Mouse (Mus musculus) MEL-GATA-1-ER (cell line): ENCODE measurements around the gene Rps6ka3.
A peak's percentile ranks its signal among the peaks of the same experiment; 100 is the strongest.

Source experiments
- DNase-seq: peaks from one replicate; pipeline ENCODE4 v3.0.0-alpha.2; 2012; ENCODE audit warnings: low read depth; ENCODE audit errors: extremely low read depth

Rps6ka3 gene

DNA sequence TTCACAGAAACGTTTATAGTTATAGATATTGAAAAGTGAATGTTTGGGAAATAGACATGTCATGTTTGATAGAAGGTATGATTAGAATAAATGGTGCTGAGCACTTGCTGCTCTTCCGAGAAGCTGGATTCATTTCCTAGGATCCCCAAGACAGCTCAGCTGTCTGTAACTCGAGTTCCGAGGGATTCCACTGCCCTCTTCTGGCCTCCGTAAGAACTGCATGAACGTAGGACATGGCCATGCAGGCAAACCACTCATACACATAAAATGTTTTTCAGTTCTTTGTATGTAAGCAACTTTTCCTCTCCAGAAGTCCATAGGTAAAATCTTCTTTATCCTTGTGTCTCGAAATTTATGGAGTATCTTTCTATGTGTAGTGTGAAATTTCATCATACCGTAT, 111.2 kb downstream of the Rps6ka3 start:
- DNase-seq: peak; percentile 37

DNA sequence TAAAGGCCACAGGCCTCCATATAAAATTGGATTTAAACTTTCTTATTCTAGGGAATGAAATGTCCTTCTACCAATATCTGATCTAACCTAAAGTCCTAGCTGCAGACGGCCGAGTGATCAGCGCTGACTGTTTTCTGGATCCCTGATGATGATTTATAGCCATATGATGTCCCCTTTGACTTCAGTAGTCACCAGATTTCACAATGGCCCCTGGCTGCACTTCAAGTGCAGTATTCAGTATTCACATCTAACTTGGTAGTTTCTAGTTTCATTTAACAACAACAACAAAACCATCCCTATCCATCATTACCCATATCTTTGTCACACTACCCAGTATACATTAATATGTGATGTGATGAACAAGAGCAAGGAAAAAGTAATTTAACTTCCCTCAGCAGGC, 154.4 kb downstream of the Rps6ka3 start:
- no peak for DNase-seq

DNA sequence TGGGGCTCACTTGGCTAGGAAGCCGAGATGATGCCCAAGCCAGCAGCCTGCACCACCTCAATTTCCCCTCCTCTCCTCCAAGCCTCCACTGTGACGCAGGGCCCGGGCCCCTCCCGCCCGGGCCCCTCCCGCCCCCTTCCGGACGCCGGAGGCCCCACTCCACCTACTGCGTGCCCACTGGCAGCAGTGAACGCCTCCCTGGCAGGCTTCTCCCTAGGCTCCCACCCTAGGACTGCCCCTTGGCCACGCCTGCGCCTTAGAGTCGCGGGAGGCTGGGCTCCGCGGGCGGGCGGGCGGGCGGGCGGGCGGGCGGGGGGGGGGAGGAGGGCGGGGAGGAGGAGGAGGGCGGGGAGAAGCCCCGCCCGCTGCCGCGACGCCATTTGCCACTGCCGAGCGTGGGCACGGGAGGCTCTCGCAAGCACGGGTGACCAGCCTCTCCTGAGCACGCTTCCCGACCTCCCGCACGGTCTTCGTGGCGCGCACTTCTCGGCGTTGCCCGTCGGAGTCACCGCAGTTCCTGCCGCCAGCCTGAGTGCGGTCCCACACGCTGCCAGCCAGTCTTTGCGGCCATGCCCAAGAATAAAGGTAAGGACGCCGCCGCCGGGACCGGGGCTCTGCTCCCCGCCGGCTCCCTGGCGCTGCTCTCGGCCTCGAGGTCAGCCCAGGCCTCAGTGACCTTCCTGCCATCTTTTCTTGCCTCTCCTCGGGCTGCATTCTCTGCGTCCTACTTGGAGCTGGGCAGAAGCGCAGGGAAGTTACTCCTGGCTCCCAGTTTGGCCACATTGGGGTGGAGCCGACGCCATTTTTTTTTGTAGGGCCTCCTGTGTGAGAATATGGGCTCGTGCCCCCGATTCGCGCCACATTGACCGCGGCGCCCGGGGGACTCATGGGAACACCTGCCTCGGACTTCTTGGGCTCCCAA, 162.0 kb downstream of the Rps6ka3 start, which contains the start of gene Eif1ax:
TSS of gene Eif1ax (plus strand) at position 348 of the 922 bp plus-strand sequence.
- peak; percentile 83 for DNase-seq

DNA sequence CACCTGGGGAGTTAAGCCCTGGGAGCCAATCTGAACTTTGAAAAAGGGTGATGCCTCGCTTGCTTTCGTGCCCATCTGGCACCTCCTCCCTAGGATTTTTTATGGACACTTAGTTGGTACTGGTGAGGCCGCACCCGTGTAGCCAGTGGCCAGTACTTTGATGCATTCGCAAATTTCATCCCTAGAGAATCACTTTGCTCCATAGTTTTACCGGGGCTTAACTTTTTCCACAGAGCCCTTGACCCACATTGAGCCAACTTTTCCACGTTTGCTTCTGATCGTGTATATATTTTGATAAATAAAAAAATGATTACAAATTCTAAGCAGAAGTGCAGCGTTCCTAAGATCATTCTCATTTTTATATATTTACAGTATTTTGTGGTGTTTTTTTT, 162.6 kb downstream of the Rps6ka3 start:
- no peak for DNase-seq

DNA sequence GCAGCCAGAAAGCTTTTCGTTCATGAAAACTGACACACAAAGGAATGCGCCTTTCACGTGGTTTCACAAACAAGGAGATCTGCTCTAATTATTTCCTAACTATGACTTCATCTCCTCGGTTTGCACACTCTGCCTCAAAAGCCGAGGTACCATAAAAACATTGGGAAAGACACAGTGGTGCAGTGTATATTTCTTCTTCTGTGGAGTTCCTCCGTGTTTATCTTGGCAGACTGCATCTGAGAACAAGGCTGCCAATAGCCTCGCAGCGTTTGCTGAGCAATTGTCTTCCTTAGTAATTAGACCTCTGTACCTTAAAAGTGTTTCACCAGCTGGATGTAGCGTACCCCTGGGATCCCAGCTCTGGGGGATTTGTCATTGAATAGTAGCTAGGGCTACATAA, 177.0 kb downstream of the Rps6ka3 start:
- no peak for DNase-seq

DNA sequence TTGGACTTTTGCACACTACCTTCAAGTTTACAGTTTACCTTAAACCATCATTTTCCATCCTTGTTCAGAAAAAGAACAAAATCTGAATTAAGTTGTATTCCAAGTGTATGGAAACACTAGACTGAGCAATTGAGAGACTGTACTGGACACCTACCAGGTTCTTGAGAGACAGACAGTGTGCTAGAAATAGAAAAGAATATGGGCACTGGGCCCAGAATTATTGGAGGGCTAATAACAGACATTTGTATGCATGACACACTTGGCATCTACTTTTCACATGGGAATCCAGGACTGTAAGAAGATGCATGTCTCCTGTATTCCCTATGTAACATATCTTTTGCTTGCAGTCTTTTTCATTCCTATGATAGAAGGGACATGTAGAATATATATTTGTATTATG, 178.8 kb downstream of the Rps6ka3 start:
- no peak for DNase-seq

DNA sequence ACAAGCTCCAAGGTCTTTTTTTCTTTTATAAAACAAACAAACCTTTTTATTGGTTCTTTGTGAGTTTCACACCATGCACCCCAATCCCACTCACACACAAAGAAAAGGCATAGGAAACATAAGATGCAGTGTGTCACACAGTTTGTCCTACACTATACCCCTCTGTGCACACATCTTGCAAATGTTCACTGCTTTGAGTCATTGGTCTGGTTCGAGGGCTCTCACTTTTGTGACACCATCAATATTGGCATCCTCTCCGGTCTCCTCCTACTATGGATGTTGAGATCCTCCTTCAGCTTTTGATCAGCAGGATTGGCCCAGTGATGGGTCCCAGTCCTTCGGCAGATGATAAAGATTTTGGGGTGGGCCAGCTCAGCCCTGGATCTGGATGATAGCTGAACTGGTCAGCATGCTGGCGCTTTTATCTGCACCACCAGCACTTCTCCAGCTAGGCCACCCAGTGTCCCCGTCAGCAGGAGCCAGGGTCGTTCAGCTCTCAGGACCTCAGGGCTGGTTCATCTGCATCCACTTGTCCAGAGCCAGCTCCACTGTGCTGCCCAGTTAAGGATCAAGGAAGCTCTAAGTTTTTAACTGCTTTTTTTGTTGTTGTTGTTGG, 180.3 kb downstream of the Rps6ka3 start:
- no peak for DNase-seq

DNA sequence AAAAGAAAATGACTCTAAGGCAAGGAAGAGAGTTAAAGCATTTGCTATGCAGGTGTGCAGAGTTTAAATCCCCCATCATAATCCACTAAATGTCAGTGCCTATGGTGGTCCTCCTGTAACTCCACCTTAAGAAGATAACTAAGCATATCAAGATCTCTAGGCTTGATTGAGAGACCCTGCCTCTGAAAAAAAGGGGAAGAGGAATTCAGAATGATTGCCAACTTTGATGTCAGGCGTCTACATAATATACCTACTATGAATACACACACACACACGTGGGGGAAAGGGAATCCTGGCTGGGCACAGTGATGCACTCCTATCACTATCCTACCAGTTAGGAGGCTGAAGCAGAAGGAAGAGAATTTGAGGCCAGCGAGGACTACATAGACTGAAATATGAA, 181.1 kb downstream of the Rps6ka3 start:
- DNase-seq: no peak

DNA sequence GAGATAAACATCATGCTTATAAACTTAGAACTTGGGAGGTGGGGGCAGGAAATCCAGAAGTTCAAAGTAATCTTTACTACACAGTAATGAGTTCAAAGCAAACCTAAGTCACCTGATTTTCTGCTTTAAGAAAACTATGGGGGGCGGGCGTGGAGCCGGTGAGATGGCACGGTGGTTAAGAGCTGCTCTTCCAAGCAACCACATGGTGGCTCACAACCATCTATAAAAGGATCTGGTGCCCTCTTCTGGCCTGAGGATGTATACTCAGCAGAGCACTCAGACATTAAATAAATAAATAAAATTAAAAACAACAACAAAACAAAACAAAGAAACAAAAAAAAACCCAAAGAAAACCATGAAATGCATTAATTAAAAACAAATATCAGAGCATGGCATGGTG, 199.1 kb downstream of the Rps6ka3 start:
- peak; percentile 48 for DNase-seq

DNA sequence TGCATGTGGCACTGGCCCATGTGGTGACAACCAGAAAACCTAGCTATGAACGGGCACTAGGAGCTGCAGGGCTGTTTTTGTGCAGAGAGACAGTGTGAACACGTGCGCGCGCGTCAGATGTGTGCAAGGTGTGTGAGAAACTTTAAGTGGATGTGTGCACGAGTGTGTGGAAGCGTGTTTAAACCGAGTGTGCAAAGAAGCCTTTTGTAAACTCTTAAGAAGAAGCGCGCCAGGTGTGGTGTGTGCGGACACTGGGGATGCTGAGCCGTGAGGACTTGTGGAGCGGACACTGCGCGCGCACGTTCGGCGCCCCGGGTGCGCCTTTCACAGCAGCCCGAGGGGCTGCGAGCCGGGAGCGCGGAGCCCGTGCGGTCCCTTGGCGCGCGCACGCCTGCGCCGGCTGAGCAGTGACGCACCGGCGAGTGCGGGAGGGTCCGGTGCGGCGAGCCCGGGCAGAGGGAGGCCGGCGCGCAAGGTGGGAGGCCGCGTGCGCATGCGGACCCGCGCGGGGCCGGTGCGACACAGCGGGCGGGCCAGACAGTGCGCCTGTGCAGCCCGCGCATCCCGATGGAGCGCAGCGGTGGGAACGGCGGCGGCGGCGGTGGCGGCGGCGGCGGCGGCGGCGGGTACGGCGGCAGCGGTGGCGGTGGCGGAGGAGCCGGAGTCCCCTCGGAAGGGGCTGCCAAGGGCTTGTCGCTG, 204.2 kb downstream of the Rps6ka3 start, which contains the start of gene Map7d2:
TSS of gene Map7d2 (plus strand) at position 443 of the 699 bp plus-strand sequence.
- no peak for DNase-seq

DNA sequence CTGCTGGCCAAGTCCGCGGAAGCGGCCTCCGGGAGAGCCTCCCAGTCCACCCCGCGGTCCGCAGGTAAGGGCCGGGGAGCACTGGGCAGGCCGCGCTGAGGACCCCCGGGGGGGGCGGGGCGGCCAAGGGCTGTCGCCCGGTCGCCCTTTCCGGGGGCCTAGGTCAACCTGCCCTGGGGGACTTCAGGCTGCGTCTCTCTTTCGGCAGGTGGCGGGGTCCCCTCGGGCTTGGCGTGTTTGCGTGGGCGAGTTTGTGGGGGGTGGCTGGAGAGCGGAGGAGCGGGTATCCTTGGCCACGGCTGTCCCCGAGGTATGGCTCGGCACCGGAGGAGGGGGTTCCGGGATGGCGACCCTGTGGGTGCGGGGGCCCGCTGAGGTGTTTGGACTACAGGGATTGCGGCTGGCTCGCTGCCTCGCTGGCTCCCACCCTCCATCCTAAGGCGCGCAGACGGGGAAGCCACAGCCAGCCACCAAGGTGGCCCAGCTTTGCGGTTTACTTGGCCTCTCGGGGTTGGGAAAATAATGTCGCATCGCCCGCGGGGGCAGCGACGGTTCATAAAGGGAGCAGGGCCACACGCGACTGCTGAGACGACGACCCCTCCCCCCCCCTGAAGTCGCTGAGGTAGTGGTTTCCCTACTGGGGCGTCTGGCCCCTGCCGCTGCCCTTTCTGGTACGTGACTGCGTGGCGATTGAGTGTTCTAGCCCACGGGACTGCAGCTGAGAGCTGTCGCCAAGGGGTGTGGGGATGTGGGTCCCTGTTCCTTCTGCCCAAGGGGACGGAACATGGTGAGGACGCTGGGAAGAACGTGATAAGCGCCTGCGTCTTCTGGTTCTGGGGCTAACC, 204.9 kb downstream of the Rps6ka3 start:
- DNase-seq: no peak
